Mouse (Mus musculus): Measurements from ENCODE around the gene Gramd1b. TPM values are rescaled to one million over a fixed set of nuclear protein-coding genes. Genes with fewer than 3 reads are reported as not detected.

Gene Gramd1b
- polyA plus RNA-seq, 1 experiment from 2014 or later, result 7.1 TPM

- Histone ChIP-seq H3K9ac (ENCODE audit: low read depth, low read length) (no peak overlapping the region), H3K27ac (replicated peaks; ENCODE audit: low read depth, low read length) (no peak overlapping the region), H3K9me3 (ENCODE audit: control insufficient read depth, low read length) (no peaks in the 10 kb centered on the region), H3K4me2 (ENCODE audit: low read depth, low read length) (no peak overlapping the region), H3K36me3 (ENCODE audit: control insufficient read depth, insufficient read depth, low read length) (no peaks in the 10 kb centered on the region), H3K4me1 (ENCODE audit: control insufficient read depth, insufficient read depth, low read length) (no peaks in the 10 kb centered on the region), H3K4me3 (ENCODE audit: low read depth, low read length) (no peak overlapping the region), H3K27me3 (replicated peaks; ENCODE audit: control insufficient read depth, insufficient read depth, low read length) (no peaks in the 10 kb centered on the region)
- ATAC-seq (ENCODE audit: low read depth) (peak; percentile 87), DNase-seq (ENCODE audit: low spot score) (peak; percentile 89)
- WGBS, result 56% methylated on average over 19 of the region's 19 CpGs
Measured at GRCm38 (mm10) chr9:40330609-40331382, 200.4 kb downstream of the Gramd1b start.

GRCm38 (mm10) chr9:40326260-40326915 lies 204.8 kb downstream of the Gramd1b start:
- no peaks in the 10 kb centered on the region for H3K9me3 ChIP-seq (ENCODE audit: control insufficient read depth, low read length)
- H3K27me3 ChIP-seq (replicated peaks; ENCODE audit: control insufficient read depth, insufficient read depth, low read length), result no peaks in the 10 kb centered on the region
- H3K4me3 ChIP-seq (ENCODE audit: low read depth, low read length), result no peak overlapping the region
- ATAC-seq (ENCODE audit: low read depth) (no peak), DNase-seq (ENCODE audit: low spot score) (peak; percentile 38)
- WGBS, result 40% methylated on average over 7 of the region's 7 CpGs
- no peak overlapping the region for H3K27ac ChIP-seq (replicated peaks; ENCODE audit: low read depth, low read length)
- H3K4me2 ChIP-seq (ENCODE audit: low read depth, low read length), result no peak overlapping the region
- peaks cover 5% of the 10 kb centered on the region for H3K4me1 ChIP-seq (ENCODE audit: control insufficient read depth, insufficient read depth, low read length)
- H3K36me3 ChIP-seq (ENCODE audit: control insufficient read depth, insufficient read depth, low read length), result no peaks in the 10 kb centered on the region
- no peak overlapping the region for H3K9ac ChIP-seq (ENCODE audit: low read depth, low read length)

- ATAC-seq (ENCODE audit: low read depth), result no peak
- Histone ChIP-seq H3K36me3 (ENCODE audit: control insufficient read depth, insufficient read depth, low read length) (no peaks in the 10 kb centered on the region), H3K9ac (ENCODE audit: low read depth, low read length) (no peak overlapping the region), H3K4me1 (ENCODE audit: control insufficient read depth, insufficient read depth, low read length) (peaks cover 12% of the 10 kb centered on the region), H3K27me3 (replicated peaks; ENCODE audit: control insufficient read depth, insufficient read depth, low read length) (no peaks in the 10 kb centered on the region), H3K4me2 (ENCODE audit: low read depth, low read length) (no peak overlapping the region), H3K4me3 (ENCODE audit: low read depth, low read length) (no peak overlapping the region), H3K27ac (replicated peaks; ENCODE audit: low read depth, low read length) (no peak overlapping the region), H3K9me3 (ENCODE audit: control insufficient read depth, low read length) (no peaks in the 10 kb centered on the region)
- 95% methylated on average over 6 of the region's 6 CpGs for WGBS
- DNase-seq (ENCODE audit: low spot score), result no peak
Measured at GRCm38 (mm10) chr9:40324826-40325225, 206.4 kb downstream of the Gramd1b start.

DNA sequence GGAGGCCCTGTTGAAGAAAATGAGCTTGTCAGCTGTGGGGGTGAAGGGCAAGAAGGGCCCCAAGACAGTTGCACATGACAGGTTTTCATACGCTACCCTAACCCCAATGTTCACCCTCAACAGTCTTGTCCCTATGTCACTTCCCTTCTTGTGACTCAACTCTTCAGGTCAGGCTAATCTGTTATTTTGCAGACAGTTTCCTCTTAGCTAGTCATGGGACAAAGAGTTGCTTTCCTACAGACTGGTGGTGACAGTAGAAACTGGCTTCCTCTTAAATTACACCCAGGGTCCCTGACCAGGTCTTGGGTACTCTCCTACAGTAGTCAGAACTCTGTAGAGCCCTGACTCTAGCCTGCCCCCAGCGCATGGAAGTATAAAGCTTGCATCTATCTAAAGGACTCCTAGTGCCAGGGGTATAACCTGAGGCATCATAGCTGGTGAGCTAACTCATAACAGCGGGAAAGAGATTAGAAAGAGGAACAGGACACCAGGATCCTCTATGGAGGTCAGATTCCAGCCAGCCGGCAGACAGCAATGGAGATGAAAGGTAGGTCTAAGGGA lies 206.9 kb downstream of the Gramd1b start:
- Histone ChIP-seq H3K27me3 (replicated peaks; ENCODE audit: control insufficient read depth, insufficient read depth, low read length) (no peaks in the 10 kb centered on the region), H3K4me1 (ENCODE audit: control insufficient read depth, insufficient read depth, low read length) (peaks cover 12% of the 10 kb centered on the region), H3K4me3 (ENCODE audit: low read depth, low read length) (no peak overlapping the region), H3K36me3 (ENCODE audit: control insufficient read depth, insufficient read depth, low read length) (no peaks in the 10 kb centered on the region), H3K9me3 (ENCODE audit: control insufficient read depth, low read length) (no peaks in the 10 kb centered on the region), H3K9ac (ENCODE audit: low read depth, low read length) (no peak overlapping the region), H3K4me2 (ENCODE audit: low read depth, low read length) (no peak overlapping the region), H3K27ac (replicated peaks; ENCODE audit: low read depth, low read length) (no peak overlapping the region)
- 84% methylated on average over 4 of the region's 4 CpGs for WGBS
- DNase-seq (ENCODE audit: low spot score), result no peak
- ATAC-seq (ENCODE audit: low read depth), result no peak

- no peak overlapping the region for H3K27ac ChIP-seq (replicated peaks; ENCODE audit: low read depth, low read length)
- H3K9me3 ChIP-seq (ENCODE audit: control insufficient read depth, low read length), result no peaks in the 10 kb centered on the region
- 80% methylated on average over 6 of the region's 6 CpGs for WGBS
- no peaks in the 10 kb centered on the region for H3K36me3 ChIP-seq (ENCODE audit: control insufficient read depth, insufficient read depth, low read length)
- no peaks in the 10 kb centered on the region for H3K27me3 ChIP-seq (replicated peaks; ENCODE audit: control insufficient read depth, insufficient read depth, low read length)
- peaks cover 12% of the 10 kb centered on the region for H3K4me1 ChIP-seq (ENCODE audit: control insufficient read depth, insufficient read depth, low read length)
- no peak overlapping the region for H3K9ac ChIP-seq (ENCODE audit: low read depth, low read length)
- no peak overlapping the region for H3K4me3 ChIP-seq (ENCODE audit: low read depth, low read length)
- ATAC-seq (ENCODE audit: low read depth) (no peak), DNase-seq (ENCODE audit: low spot score) (no peak)
- no peak overlapping the region for H3K4me2 ChIP-seq (ENCODE audit: low read depth, low read length)
Measured at GRCm38 (mm10) chr9:40323773-40324172, 207.4 kb downstream of the Gramd1b start.

GRCm38 (mm10) chr9:40323171-40323570 lies 208.0 kb downstream of the Gramd1b start:
- no peaks in the 10 kb centered on the region for H3K9me3 ChIP-seq (ENCODE audit: control insufficient read depth, low read length)
- H3K4me2 ChIP-seq (ENCODE audit: low read depth, low read length), result no peak overlapping the region
- no peak overlapping the region for H3K4me3 ChIP-seq (ENCODE audit: low read depth, low read length)
- H3K27me3 ChIP-seq (replicated peaks; ENCODE audit: control insufficient read depth, insufficient read depth, low read length), result no peaks in the 10 kb centered on the region
- H3K27ac ChIP-seq (replicated peaks; ENCODE audit: low read depth, low read length), result no peak overlapping the region
- H3K9ac ChIP-seq (ENCODE audit: low read depth, low read length), result no peak overlapping the region
- DNase-seq (ENCODE audit: low spot score), result no peak
- no peaks in the 10 kb centered on the region for H3K36me3 ChIP-seq (ENCODE audit: control insufficient read depth, insufficient read depth, low read length)
- peaks cover 12% of the 10 kb centered on the region for H3K4me1 ChIP-seq (ENCODE audit: control insufficient read depth, insufficient read depth, low read length)
- 85% methylated on average over 5 of the region's 5 CpGs for WGBS
- ATAC-seq (ENCODE audit: low read depth), result no peak

DNA sequence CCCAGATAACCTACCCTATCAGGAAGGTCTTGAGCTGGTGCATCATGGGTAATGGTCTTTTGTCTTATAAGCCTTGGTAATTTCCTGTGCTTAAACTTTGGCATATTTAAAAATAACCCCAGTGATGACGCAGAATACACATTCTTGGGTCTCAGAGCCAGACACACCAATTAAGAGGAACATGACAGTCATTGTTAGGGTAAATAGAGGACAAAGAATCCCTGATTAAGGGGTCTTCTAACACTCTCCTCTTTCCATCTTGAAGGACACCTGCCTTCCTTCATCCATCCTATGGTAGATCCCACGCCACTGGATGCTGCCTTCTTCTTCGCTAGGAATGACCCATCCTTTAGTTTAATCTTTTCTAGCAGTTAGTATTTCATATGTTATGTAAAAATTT lies 208.8 kb downstream of the Gramd1b start:
- H3K36me3 ChIP-seq (ENCODE audit: control insufficient read depth, insufficient read depth, low read length), result no peaks in the 10 kb centered on the region
- WGBS, result 91% methylated on average over 3 of the region's 3 CpGs
- no peaks in the 10 kb centered on the region for H3K27me3 ChIP-seq (replicated peaks; ENCODE audit: control insufficient read depth, insufficient read depth, low read length)
- no peaks in the 10 kb centered on the region for H3K9me3 ChIP-seq (ENCODE audit: control insufficient read depth, low read length)
- H3K4me3 ChIP-seq (ENCODE audit: low read depth, low read length), result no peak overlapping the region
- DNase-seq (ENCODE audit: low spot score), result no peak
- H3K27ac ChIP-seq (replicated peaks; ENCODE audit: low read depth, low read length), result no peak overlapping the region
- no peak for ATAC-seq (ENCODE audit: low read depth)
- H3K9ac ChIP-seq (ENCODE audit: low read depth, low read length), result no peak overlapping the region
- peaks cover 12% of the 10 kb centered on the region for H3K4me1 ChIP-seq (ENCODE audit: control insufficient read depth, insufficient read depth, low read length)
- no peak overlapping the region for H3K4me2 ChIP-seq (ENCODE audit: low read depth, low read length)

GRCm38 (mm10) chr9:40321668-40322003 lies 209.5 kb downstream of the Gramd1b start:
- H3K4me3 ChIP-seq (ENCODE audit: low read depth, low read length), result no peak overlapping the region

More at GRCm38 (mm10) chr9:40321668-40322003, 209.5 kb downstream of the Gramd1b start:
- 48% methylated on average over 3 of the region's 3 CpGs for WGBS
- Histone ChIP-seq H3K27me3 (replicated peaks; ENCODE audit: control insufficient read depth, insufficient read depth, low read length) (no peaks in the 10 kb centered on the region), H3K4me2 (ENCODE audit: low read depth, low read length) (no peak overlapping the region), H3K9me3 (ENCODE audit: control insufficient read depth, low read length) (no peaks in the 10 kb centered on the region), H3K4me1 (ENCODE audit: control insufficient read depth, insufficient read depth, low read length) (peaks cover 12% of the 10 kb centered on the region), H3K27ac (replicated peaks; ENCODE audit: low read depth, low read length) (0 out of 2 replicates have a peak overlapping the region, but pooled peaks have one; percentile 28), H3K36me3 (ENCODE audit: control insufficient read depth, insufficient read depth, low read length) (no peaks in the 10 kb centered on the region), H3K9ac (ENCODE audit: low read depth, low read length) (no peak overlapping the region)
- ATAC-seq (ENCODE audit: low read depth) (no peak), DNase-seq (ENCODE audit: low spot score) (no peak)

Measured in embryonic facial prominence, embryonic 14.5 days (tissue).